ENCODE assay signal across 8 mouse cellular contexts in genomic region chr11:90637440-90638311, GRCm38 (mm10). TPM values are rescaled to one million over a fixed set of nuclear protein-coding genes. Genes with fewer than 3 reads are reported as not detected.
DNase-seq lines count a peak whose midpoint lies in the region; ATAC-seq lines count a peak whose summit lies in the region.

Stxbp4 (minus strand) TSS chr11:90638084.
Cox11 (plus strand) TSS chr11:90638173.

- no peaks in the 10 kb centered on the region for H3K9me3 ChIP-seq in intestine, embryonic 14.5 days (ENCODE audit: control insufficient read depth, low read length)

- ATAC-seq in intestine, embryonic 14.5 days (replicated peaks; ENCODE audit: low FRiP score, low TSS enrichment, low read depth): peak; percentile 97

- peaks cover 14% of the 10 kb centered on the region for H3K36me3 ChIP-seq in intestine, embryonic 14.5 days (ENCODE audit: control insufficient read depth, insufficient read depth, low read length)

- H3K9ac ChIP-seq in intestine, embryonic 14.5 days (ENCODE audit: low read length): peak within 1 kb of the TSS; percentile 70

- peak within 1 kb of the TSS; percentile 87 for H3K27ac ChIP-seq in intestine, embryonic 14.5 days (ENCODE audit: low read depth)

- H3K4me1 ChIP-seq in intestine, embryonic 14.5 days (replicated peaks; ENCODE audit: control insufficient read depth, insufficient read depth, low read length): peaks cover 10% of the 10 kb centered on the region

- H3K27me3 ChIP-seq in intestine, embryonic 14.5 days (replicated peaks; ENCODE audit: control insufficient read depth, insufficient read depth, low read length): no peaks in the 10 kb centered on the region

- WGBS in intestine, embryonic 14.5 days: under 1% methylated on average over 48 of the region's 48 CpGs

- intact Hi-C loops in left cerebral cortex, postnatal 14 days (cut with DNase I): loop anchor here (10.0 kb wide), 1 partner anchor 633 kb away; the partner anchor contains the start of gene Pctp

- peak; percentile 87 to 93 for DNase-seq in adrenal gland, adult 18-20 months (ENCODE audit: low spot score in 2 of 2)
- DNase-seq in embryo, embryonic 11 days: peak; percentile 98
- peak; percentile 94 for DNase-seq in gastrocnemius, postnatal 25 days
- peak; percentile 95 for DNase-seq in intestine, embryonic 14.5 days (ENCODE audit: low spot score)
- peak; percentile 95 to 96 for DNase-seq in left cerebral cortex, postnatal 14 days (ENCODE audit: low spot score in 2 of 2)
- peak; percentile 98 for DNase-seq in mesoderm, embryonic 11.5 days (ENCODE audit: low read depth, low spot score)
- DNase-seq in right cerebral cortex, postnatal 36 days (ENCODE audit: low spot score in 2 of 2): peak; percentile 92 to 94
- DNase-seq in yolk sac, embryonic 10.5 days (ENCODE audit: low spot score): peak; percentile 94

- peak within 1 kb of the TSS; percentile 94 for H3K4me3 ChIP-seq in intestine, embryonic 14.5 days (ENCODE audit: low read depth, low read length)

- peak within 1 kb of the TSS; percentile 70 for H3K4me2 ChIP-seq in intestine, embryonic 14.5 days (ENCODE audit: low read length)

RNA-seq across cellular contexts. Expression of gene Stxbp4, which starts in this region (rescaled TPM):
- 1 to 10 TPM; 7.3 TPM for total RNA-seq in adrenal gland, adult 18-20 months (2021)
- 10 to 100 TPM; 14.7 to 16.0 TPM for total RNA-seq in gastrocnemius, postnatal 25 days (2021)
- 18.7 and 23.5 TPM in 2 replicates for polyA plus RNA-seq in intestine, embryonic 14.5 days (2014; fragmentation: Nextera tagmentation; extraction: Ambion mirVana)
- 10 to 100 TPM in 1 of 2 experiments, 1 to 10 TPM in 1; 8.8 to 10.4 TPM for total RNA-seq in left cerebral cortex, postnatal 14 days (2021)

RNA-seq across cellular contexts. Expression of gene Cox11, which starts in this region (rescaled TPM):
- 10 to 100 TPM; 16.2 to 19.6 TPM for total RNA-seq in adrenal gland, adult 18-20 months (2021)
- total RNA-seq in gastrocnemius, postnatal 25 days (2021): 10 to 100 TPM; 20.8 to 25.0 TPM
- 24.8 and 25.9 TPM in 2 replicates for polyA plus RNA-seq in intestine, embryonic 14.5 days (2014; fragmentation: Nextera tagmentation; extraction: Ambion mirVana)
- 10 to 100 TPM; 25.2 to 25.9 TPM for total RNA-seq in left cerebral cortex, postnatal 14 days (2021)

Comparison
In these comparisons a context has a peak if more than half of its experiments do, and no peak if none do; other contexts are left out.
1. Peak in every context shown above with its lines: DNase-seq, ATAC-seq, H3K4me3 ChIP-seq and H3K27ac ChIP-seq.